Mouse (Mus musculus): ENCODE results near the gene Ptprt. TPM values are rescaled to one million over a fixed set of nuclear protein-coding genes. Genes with fewer than 3 reads are reported as not detected.

The Ptprt gene
- polyA plus RNA-seq, 1 experiment from 2014 or later: 0.05 TPM

DNA sequence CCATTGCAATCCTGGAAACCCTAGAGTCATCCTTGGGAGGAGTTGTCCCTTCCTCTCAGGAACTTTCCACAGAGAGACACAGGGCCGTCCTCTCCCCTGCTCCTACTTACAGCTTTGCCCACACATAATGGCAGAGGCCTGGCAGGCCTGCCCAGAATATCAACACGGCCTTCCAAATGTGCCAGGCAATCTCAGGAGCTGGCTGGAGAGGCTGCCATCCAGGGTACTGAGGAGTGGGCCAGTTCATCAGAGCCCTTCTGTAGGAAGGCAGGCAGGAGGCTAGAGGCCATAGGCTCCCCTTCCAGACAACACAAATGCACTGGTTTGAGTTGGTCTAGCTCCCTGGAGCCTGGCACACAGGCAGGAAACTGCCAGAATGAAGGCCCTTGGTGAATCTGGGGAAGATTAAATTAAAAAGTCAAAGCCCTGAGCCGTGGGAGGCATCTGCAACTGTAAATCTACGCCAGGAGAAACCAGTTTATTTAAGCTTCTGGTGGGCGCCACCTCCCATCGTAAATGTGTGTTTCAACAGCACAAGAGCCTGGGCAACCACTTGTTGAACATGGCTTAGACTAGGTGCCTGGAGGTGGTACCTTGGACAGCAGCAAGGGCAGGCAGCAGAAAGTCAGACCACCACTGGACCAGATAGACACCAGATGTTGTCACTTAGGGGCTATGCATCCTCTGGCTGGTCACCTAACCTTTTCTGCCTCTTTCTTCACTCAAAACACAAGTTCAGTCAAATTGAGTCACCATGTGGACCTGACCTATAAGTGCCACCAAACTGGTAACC, 92.4 kb downstream of the Ptprt start:
- Histone ChIP-seq H3K9me3 (replicated peaks; ENCODE audit: control insufficient read depth, low read length) (no peaks in the 10 kb centered on the region), H3K27me3 (ENCODE audit: control insufficient read depth, insufficient read depth, low read depth, low read length) (no peaks in the 10 kb centered on the region), H3K4me1 (ENCODE audit: control insufficient read depth, low read depth, low read length) (no peaks in the 10 kb centered on the region), H3K9ac (ENCODE audit: low read depth, low read length) (no peak overlapping the region), H3K27ac (ENCODE audit: low read length) (no peak overlapping the region), H3K4me3 (ENCODE audit: low read depth, low read length) (no peak overlapping the region), H3K4me2 (ENCODE audit: low read depth, low read length) (no peak overlapping the region), H3K36me3 (ENCODE audit: control insufficient read depth, insufficient read depth) (no peaks in the 10 kb centered on the region)
- no peak for ATAC-seq (ENCODE audit: low read depth)
- 48% methylated on average over 6 of the region's 6 CpGs for WGBS (ENCODE audit: insufficient replicate concordance)

DNA sequence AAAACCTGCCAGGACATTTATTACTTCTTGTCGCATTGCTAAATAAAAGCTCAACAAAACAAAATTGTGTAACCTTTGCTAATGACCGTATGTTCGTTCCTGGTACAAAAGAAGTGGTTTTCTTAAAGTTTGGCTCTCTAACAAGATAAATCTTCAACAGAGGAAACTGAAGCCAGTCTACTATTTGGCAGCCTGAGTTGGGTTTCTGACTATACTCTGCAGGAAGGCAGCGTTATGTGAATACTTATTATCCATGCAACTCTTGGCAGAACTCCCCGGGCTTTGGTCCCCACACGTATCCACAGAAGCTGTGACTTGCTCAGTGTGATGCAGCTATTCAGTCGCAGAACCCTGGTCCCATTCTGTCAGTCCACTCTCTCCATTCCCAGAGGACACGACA, 112.6 kb downstream of the Ptprt start:
- H3K9ac ChIP-seq (ENCODE audit: low read depth, low read length): no peak overlapping the region
- no peak overlapping the region for H3K4me3 ChIP-seq (ENCODE audit: low read depth, low read length)
- no peak for ATAC-seq (ENCODE audit: low read depth)
- no peaks in the 10 kb centered on the region for H3K27me3 ChIP-seq (ENCODE audit: control insufficient read depth, insufficient read depth, low read depth, low read length)
- H3K4me2 ChIP-seq (ENCODE audit: low read depth, low read length): no peak overlapping the region
- H3K27ac ChIP-seq (ENCODE audit: low read length): no peak overlapping the region
- no peaks in the 10 kb centered on the region; the same call in 1 of the 2 replicates for H3K9me3 ChIP-seq (replicated peaks; ENCODE audit: control insufficient read depth, low read length)
- H3K4me1 ChIP-seq (ENCODE audit: control insufficient read depth, low read depth, low read length): no peaks in the 10 kb centered on the region
- 69% methylated on average over 8 of the region's 8 CpGs for WGBS (ENCODE audit: insufficient replicate concordance)
- H3K36me3 ChIP-seq (ENCODE audit: control insufficient read depth, insufficient read depth): no peaks in the 10 kb centered on the region

DNA sequence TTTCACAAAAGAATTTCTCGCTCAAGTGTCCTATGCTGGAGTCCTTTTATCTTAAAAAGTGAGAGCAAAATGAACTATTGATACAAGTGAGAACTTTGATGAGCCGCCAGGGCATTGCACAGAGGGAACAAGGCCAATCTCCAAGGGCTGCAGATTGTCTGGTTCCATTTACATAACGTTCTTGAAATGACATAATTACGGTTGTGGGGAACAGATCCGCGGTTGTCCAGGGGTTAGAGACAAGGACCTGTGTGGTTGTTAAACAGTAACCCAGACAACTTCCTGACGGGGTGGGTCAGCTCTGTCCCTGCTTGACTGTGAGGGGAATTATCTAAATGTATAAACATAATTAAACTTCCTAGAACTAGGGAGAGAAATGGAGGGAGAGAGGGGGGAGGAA, 129.3 kb downstream of the Ptprt start:
- no peaks in the 10 kb centered on the region for H3K36me3 ChIP-seq (ENCODE audit: control insufficient read depth, insufficient read depth)
- no peaks in the 10 kb centered on the region; the same call in none of the 2 replicates for H3K9me3 ChIP-seq (replicated peaks; ENCODE audit: control insufficient read depth, low read length)
- H3K4me1 ChIP-seq (ENCODE audit: control insufficient read depth, low read depth, low read length): no peaks in the 10 kb centered on the region
- H3K4me3 ChIP-seq (ENCODE audit: low read depth, low read length): no peak overlapping the region
- no peak overlapping the region for H3K27ac ChIP-seq (ENCODE audit: low read length)
- no peak overlapping the region for H3K4me2 ChIP-seq (ENCODE audit: low read depth, low read length)
- H3K27me3 ChIP-seq (ENCODE audit: control insufficient read depth, insufficient read depth, low read depth, low read length): no peaks in the 10 kb centered on the region
- H3K9ac ChIP-seq (ENCODE audit: low read depth, low read length): no peak overlapping the region
- ATAC-seq (ENCODE audit: low read depth): no peak
- 47% methylated on average over 7 of the region's 7 CpGs for WGBS (ENCODE audit: insufficient replicate concordance)

DNA sequence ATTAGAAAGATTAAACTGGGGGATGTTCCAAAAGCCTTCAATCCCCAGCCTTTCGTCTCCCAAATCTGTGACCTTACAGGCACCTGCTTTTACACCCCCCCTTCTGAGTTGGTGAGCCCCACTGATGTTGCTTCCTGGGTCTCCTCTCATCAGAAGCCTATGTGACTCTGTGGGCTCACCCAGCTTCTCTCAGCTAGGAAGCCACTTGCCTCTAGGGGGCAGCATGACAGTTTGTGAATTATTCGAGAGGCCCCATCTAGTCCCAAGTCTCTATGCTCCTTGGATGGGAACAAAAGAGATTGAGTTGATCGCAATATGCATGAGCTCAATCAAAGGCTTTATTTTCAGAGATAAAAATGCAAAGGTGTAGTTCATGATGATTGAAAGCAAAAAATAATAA, 132.0 kb downstream of the Ptprt start:
- no peak for ATAC-seq (ENCODE audit: low read depth)
- no peaks in the 10 kb centered on the region for H3K36me3 ChIP-seq (ENCODE audit: control insufficient read depth, insufficient read depth)
- no peaks in the 10 kb centered on the region for H3K4me1 ChIP-seq (ENCODE audit: control insufficient read depth, low read depth, low read length)
- H3K9me3 ChIP-seq (replicated peaks; ENCODE audit: control insufficient read depth, low read length): no peaks in the 10 kb centered on the region; the same call in 1 of the 2 replicates
- 59% methylated on average over 3 of the region's 3 CpGs for WGBS (ENCODE audit: insufficient replicate concordance)
- no peak overlapping the region for H3K27ac ChIP-seq (ENCODE audit: low read length)
- no peak overlapping the region for H3K9ac ChIP-seq (ENCODE audit: low read depth, low read length)
- H3K27me3 ChIP-seq (ENCODE audit: control insufficient read depth, insufficient read depth, low read depth, low read length): no peaks in the 10 kb centered on the region
- H3K4me3 ChIP-seq (ENCODE audit: low read depth, low read length): no peak overlapping the region
- no peak overlapping the region for H3K4me2 ChIP-seq (ENCODE audit: low read depth, low read length)

DNA sequence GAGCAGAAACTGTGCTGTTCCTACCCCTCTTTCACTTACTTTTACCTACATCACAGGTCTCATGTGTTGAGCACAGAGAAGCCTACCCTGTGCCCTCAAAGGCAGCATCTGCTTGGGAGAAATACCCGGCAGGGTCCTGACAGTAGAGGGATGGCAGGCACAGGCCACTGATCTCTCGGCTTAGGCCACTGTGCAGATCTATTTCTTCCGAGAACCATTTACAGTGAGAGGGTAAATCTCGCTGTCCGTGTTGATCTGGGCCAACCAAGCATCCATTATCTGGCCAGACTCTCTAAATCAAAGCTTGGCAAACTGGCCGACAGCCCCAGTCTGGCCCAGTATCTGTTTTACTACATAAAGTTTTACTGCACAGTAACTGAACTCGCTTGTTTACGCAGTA, 145.0 kb downstream of the Ptprt start:
- no peaks in the 10 kb centered on the region for H3K4me1 ChIP-seq (ENCODE audit: control insufficient read depth, low read depth, low read length)
- no peak overlapping the region for H3K27ac ChIP-seq (ENCODE audit: low read length)
- no peaks in the 10 kb centered on the region for H3K27me3 ChIP-seq (ENCODE audit: control insufficient read depth, insufficient read depth, low read depth, low read length)
- H3K9me3 ChIP-seq (replicated peaks; ENCODE audit: control insufficient read depth, low read length): no peaks in the 10 kb centered on the region
- no peaks in the 10 kb centered on the region for H3K36me3 ChIP-seq (ENCODE audit: control insufficient read depth, insufficient read depth)
- no peak for ATAC-seq (ENCODE audit: low read depth)
- no peak overlapping the region for H3K4me2 ChIP-seq (ENCODE audit: low read depth, low read length)
- H3K4me3 ChIP-seq (ENCODE audit: low read depth, low read length): no peak overlapping the region
- no peak overlapping the region for H3K9ac ChIP-seq (ENCODE audit: low read depth, low read length)
- WGBS (ENCODE audit: insufficient replicate concordance): 69% methylated on average over 8 of the region's 8 CpGs

DNA sequence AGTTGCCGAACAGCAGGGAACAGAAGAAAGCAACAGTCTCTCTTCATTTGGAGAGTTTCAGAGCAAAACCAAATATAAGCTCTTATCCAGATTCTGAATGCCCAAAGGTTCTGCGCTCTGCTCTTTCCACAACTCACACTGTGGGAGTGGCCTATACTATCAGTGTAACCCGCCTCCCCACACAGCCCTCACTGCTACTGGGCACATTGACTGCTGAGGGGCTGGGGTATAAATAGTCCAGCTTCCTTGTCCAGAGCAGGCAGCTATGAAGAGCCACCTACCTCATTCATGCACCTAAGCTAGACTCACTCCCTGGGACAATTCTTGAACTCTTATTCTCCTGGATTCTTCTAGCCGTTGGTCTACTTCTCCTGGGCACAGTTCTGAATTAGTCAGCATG, 147.9 kb downstream of the Ptprt start:
- H3K27me3 ChIP-seq (ENCODE audit: control insufficient read depth, insufficient read depth, low read depth, low read length): no peaks in the 10 kb centered on the region
- 63% methylated on average over 4 of the region's 4 CpGs for WGBS (ENCODE audit: insufficient replicate concordance)
- ATAC-seq (ENCODE audit: low read depth): no peak
- H3K36me3 ChIP-seq (ENCODE audit: control insufficient read depth, insufficient read depth): no peaks in the 10 kb centered on the region
- H3K4me1 ChIP-seq (ENCODE audit: control insufficient read depth, low read depth, low read length): no peaks in the 10 kb centered on the region
- H3K4me3 ChIP-seq (ENCODE audit: low read depth, low read length): no peak overlapping the region
- no peak overlapping the region for H3K4me2 ChIP-seq (ENCODE audit: low read depth, low read length)
- H3K9me3 ChIP-seq (replicated peaks; ENCODE audit: control insufficient read depth, low read length): no peaks in the 10 kb centered on the region
- no peak overlapping the region for H3K9ac ChIP-seq (ENCODE audit: low read depth, low read length)
- no peak overlapping the region for H3K27ac ChIP-seq (ENCODE audit: low read length)

DNA sequence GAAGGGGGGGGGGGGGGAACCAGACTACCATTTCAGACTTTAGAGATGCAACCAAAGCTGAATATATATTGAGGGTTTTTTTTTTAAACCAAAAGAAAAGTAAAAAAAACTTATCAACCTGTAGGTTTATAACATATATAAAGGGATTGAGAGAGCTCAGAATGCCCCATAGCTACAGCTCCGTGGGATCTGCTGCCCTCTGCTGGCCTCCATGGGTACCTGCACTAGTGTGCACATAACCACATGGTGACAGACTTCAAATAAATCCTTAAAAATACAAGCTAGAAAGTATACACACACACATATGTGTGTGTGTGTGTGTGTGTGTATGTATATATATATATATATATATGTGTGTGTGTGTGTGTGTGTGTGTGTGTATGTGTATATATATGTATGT, 148.9 kb downstream of the Ptprt start:
- Histone ChIP-seq H3K9me3 (replicated peaks; ENCODE audit: control insufficient read depth, low read length) (no peaks in the 10 kb centered on the region), H3K4me2 (ENCODE audit: low read depth, low read length) (no peak overlapping the region), H3K4me3 (ENCODE audit: low read depth, low read length) (no peak overlapping the region), H3K9ac (ENCODE audit: low read depth, low read length) (no peak overlapping the region), H3K27me3 (ENCODE audit: control insufficient read depth, insufficient read depth, low read depth, low read length) (no peaks in the 10 kb centered on the region), H3K4me1 (ENCODE audit: control insufficient read depth, low read depth, low read length) (no peaks in the 10 kb centered on the region), H3K27ac (ENCODE audit: low read length) (no peak overlapping the region), H3K36me3 (ENCODE audit: control insufficient read depth, insufficient read depth) (no peaks in the 10 kb centered on the region)
- 39% methylated on average over 1 of the region's 1 CpGs for WGBS (ENCODE audit: insufficient replicate concordance)
- no peak for ATAC-seq (ENCODE audit: low read depth)

DNA sequence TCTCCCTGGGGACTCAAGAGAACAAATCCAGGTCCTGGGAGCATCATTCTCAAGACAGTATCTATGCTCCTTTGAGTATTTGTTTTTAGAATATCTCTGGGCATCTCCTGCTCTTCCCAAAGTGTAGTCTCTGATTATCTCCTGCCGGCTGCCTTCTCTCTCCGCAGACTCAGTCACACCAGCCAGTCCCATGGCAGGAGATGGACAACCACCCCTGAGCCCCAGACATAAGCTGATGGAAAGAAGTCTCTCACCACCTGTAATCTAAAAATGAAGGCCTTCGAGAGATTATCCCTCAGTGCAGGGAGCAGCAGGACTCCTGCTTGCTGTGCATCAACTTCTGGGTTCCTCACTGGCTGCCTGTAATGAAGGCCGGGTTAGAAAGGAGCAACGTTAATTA, 151.9 kb downstream of the Ptprt start:
- WGBS (ENCODE audit: insufficient replicate concordance): 61% methylated on average over 5 of the region's 5 CpGs
- H3K9me3 ChIP-seq (replicated peaks; ENCODE audit: control insufficient read depth, low read length): no peaks in the 10 kb centered on the region
- no peaks in the 10 kb centered on the region for H3K27me3 ChIP-seq (ENCODE audit: control insufficient read depth, insufficient read depth, low read depth, low read length)
- H3K27ac ChIP-seq (ENCODE audit: low read length): no peak overlapping the region
- no peak for ATAC-seq (ENCODE audit: low read depth)
- no peaks in the 10 kb centered on the region for H3K36me3 ChIP-seq (ENCODE audit: control insufficient read depth, insufficient read depth)
- no peak overlapping the region for H3K9ac ChIP-seq (ENCODE audit: low read depth, low read length)
- H3K4me2 ChIP-seq (ENCODE audit: low read depth, low read length): no peak overlapping the region
- no peaks in the 10 kb centered on the region for H3K4me1 ChIP-seq (ENCODE audit: control insufficient read depth, low read depth, low read length)
- H3K4me3 ChIP-seq (ENCODE audit: low read depth, low read length): no peak overlapping the region

DNA sequence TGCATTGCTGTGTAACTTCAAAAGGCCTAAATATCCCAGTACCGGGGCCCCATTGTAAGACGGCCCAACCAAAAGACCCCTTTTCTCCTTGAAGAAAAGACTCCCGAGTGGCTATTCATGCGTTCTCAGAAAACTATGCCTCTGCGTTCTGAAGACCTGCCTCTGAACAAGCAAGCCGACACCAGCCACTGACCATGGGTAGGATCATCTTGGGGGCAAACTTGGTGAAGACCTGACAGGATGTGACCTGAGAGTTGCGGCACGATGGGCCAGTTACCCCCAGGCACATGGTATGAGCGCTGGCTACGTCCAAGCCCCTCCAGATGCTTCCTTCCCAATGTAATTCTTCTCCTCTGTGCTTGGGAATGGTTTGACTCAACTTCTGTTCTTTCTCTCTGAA, 153.3 kb downstream of the Ptprt start:
- ATAC-seq (ENCODE audit: low read depth): no peak
- Histone ChIP-seq H3K9me3 (replicated peaks; ENCODE audit: control insufficient read depth, low read length) (no peaks in the 10 kb centered on the region), H3K36me3 (ENCODE audit: control insufficient read depth, insufficient read depth) (no peaks in the 10 kb centered on the region), H3K27ac (ENCODE audit: low read length) (no peak overlapping the region), H3K4me3 (ENCODE audit: low read depth, low read length) (no peak overlapping the region), H3K9ac (ENCODE audit: low read depth, low read length) (no peak overlapping the region), H3K4me2 (ENCODE audit: low read depth, low read length) (no peak overlapping the region), H3K27me3 (ENCODE audit: control insufficient read depth, insufficient read depth, low read depth, low read length) (no peaks in the 10 kb centered on the region), H3K4me1 (ENCODE audit: control insufficient read depth, low read depth, low read length) (no peaks in the 10 kb centered on the region)
- WGBS (ENCODE audit: insufficient replicate concordance): 81% methylated on average over 10 of the region's 10 CpGs

Measured in liver, embryonic 16.5 days (tissue).